Mouse (Mus musculus) heart, adult 11 months (tissue): ENCODE results near the gene Serpina10.
"Not testable (repeated sequence)": the region's sequence is repeated elsewhere in the genome, so short reads cannot be mapped to it uniquely, and the experiment has no call there.

Source experiments
- DNase-seq: peaks from one replicate; pipeline ENCODE4 v3.0.0; 2022

Gene Serpina10

DNA sequence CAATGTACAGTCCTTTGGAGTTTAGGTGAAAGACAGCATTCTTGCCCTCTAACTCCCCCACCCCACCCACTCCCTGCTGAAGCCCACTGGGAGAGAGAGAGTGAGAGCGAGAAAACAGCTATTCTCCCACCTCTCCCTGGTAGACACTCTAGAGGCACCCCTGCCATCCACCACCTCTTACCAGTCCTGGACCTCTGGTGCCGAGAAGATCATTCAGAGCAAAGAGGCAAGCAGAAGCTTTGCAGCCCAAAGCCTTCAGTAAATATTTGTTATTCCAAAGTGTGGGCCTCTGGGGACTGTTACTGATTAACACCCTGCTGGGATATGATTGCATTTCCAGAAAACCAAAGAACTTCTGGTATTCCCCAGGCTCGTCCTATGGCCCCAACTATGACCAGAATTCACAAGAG lies at the start of gene Serpina10:
TSS of gene Serpina10 (minus strand) at position 242 of the 410 bp plus-strand sequence.
- no peak for DNase-seq

DNA sequence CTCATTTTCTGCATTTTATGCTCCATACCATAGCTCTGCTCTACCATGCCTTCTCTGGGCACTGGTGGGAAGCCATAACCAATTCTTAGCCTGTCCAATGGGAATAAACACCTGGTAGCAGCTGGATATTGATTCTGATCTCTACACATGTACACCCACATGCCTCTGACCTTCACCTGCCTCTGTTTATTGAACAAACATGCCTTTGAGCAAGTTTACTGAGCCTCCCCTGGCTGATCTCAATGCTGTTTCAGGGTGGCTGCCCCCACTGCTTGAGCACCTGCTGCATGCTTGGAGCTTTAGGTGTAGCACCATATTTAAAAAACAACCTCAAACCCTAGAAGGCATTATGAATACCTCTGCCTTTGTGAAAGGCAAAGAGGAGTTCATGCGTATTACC lies 48.6 kb upstream of the Serpina10 start:
- DNase-seq, result not testable (repeated sequence)

DNA sequence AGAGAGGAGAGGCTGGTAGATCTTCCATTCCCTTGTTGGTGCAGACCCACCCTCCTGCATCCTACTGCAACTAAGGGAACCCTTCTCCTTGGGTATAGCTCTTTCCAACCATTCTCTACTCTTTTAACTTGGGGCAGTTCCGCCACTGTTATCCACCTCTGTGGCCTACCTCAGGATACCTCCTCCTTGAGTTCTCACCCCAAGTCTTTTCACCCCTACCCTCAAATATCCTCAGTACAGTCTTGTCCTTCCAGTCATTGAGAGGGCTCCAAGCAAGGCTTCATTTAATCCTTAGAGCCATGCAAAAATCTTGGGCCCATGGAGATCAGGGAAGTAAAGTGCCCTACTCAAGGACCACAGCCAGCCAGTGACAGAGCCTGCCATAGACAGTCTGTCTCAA lies 44.8 kb upstream of the Serpina10 start, which contains the start of gene Serpina16:
TSS of gene Serpina16 (minus strand) at position 101 of the 400 bp plus-strand sequence.
- no peak for DNase-seq

DNA sequence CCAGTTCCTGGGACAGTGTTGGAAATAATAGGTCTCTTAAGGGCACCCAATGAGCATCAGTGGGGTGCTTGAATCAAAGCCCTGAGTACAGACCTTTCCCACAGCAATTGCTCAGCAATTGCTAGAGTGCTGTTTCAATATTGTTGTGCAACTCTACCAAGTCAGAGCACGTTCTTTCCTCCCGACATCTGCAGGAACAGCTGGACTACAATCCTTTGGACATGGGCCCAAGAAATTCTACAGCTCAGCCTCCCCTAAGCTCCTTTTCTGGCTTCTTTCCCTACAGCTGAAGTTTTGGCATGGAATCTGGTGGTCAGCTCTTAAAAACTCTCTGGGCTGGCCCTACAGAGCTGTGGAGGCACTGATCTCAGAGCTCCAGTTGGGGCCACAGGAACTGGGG lies 41.9 kb upstream of the Serpina10 start:
- peak; percentile 97 for DNase-seq

DNA sequence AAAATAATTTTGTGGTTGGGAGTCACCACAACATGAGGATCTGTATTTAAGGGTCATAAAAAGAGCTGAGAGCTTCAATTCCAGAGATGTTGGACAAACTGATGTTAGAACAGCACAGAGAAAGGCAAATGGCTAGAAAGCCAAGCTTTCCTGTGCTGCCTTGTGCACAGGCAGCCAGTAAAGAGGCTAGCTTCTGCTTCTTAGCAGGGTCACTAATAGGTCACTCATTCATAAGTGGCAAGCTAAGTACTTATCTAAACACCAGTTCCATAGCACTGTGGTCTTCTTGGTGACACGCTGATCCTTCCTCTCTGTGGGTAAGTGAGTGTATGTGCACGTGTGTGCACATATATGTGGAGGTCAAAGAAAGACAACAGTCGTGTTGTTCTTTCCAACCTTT lies 40.2 kb upstream of the Serpina10 start:
- DNase-seq, result no peak

DNA sequence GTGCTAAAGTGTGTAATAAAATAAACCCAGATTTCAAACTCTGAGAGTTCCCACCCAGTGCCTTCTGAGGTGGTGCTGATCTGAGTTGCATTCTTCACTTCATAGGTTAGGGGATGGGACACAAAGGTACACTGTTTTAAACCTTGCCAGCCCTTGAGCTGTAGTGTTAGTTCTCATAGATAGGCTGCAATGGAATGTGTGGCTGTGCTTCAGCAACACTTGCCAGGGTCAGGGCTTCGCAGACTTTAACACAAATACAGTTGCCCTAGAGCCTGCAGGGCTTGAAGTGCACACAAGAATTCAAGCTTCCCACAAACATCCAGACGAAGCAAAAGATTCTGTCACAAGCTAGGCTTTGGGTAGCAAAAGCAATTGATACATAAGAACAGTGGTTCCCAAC lies 39.7 kb upstream of the Serpina10 start:
- DNase-seq, result no peak

DNA sequence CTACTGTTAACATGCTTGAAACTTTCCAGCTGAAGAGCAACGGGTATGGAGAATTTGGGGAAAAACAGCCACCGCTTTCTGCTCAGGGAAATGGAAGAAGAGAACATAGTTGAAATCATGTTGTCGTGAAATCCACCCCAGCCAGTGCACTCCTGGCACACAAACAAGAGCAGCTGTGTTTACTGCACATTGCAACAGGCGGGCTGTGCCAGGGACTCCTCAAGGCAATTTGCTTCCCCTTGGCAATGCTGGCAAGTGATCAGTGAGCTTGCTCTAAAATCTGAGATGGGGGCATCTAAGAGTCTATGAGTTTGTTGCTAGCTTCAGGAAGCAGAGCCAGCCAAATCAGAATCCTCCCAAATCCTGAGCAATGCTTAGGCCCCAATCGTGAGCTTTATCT lies 39.1 kb upstream of the Serpina10 start:
- DNase-seq, result peak; percentile 87

DNA sequence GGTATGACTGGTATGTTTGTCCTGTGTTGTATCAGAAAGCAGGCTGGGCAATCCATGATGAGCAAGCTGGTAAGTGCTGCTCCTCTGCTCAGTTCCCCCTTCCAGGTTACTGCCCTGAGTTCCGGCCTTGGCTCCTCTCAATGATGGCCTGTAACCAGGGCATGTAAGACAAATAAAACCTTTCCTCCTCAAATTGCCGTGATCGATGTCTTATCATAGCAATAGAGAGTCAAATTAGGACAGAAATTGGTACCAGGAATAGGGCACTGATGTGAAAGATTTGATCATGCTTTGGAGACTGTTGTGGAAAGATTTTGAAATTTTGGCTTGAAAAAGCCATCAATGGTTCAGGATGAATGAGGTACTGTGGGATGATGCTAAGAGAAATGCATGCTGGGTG lies 34.0 kb upstream of the Serpina10 start:
- peak; percentile 42 for DNase-seq

DNA sequence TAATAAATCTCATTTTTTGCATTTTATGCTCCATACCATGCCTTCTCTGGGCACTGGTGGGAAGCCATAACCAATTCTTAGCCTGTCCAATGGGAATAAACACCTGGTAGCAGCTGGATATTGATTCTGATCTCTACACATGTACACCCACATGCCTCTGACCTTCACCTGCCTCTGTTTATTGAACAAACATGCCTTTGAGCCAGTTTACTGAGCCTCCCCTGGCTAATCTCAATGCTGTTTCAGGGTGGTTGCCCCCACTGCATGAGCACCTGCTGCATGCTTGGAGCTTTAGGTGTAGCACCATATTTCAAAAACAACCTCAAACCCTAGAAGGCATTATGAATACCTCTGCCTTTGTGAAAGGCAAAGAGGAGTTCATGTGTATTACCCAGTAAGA lies 30.8 kb upstream of the Serpina10 start:
- DNase-seq, result peak; percentile 71

DNA sequence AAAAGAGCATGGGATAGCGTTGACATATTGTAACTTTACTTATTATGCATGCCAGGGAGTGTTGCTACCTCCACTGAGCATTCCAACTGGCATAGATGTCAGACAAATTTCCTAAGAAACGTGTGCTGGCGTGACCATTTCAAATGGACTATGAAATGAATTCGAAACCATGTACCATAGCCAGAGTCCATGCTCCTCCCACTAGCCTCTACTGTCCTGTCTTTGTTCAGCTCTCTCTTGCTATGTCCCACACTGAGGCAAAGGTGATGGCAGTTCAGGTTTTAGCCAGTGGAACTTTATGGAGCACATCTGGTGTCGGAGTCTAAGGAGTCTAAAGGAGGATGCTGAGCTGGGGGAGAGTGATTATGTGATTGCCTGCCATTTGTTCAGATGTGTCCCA lies 28.8 kb upstream of the Serpina10 start:
- DNase-seq, result peak; percentile 67

DNA sequence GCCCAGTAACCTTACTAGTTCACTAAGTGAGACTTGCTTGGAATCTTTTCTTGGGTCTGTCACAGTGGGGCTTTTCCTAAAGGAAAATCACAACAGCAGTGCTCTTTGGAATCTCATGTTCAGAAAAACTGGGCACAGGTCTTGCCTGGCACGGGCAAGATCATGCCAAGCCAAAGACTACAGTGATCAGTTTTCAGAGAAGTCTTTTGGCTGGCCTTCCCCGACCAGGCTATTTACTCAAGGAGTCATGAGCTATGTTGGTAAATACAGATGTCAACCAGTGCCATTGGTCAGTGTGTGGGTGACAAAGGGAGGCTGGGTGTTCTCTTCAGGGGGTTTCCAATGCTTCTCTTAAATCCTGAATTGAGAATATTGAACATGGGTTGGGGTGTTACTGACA lies 27.9 kb upstream of the Serpina10 start:
- DNase-seq, result peak; percentile 55

DNA sequence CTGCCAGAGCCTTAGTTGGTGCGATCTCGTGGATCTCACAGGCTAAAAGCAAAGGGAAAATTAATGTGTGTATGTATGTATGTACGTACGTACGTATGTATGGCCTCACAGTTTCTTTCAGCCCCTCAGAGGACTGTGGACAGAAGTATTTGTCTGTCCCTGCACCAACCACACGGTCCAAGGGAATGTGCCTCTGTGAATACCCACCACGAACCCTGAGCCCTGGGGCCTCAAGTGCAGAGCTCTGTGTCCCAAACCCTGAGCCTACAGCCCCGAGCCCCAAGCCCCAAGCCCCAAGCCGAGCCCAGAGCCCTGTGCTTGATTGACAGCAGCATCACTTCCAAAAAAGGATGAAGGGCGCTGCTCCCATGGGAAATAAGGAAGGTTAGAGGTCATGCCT lies 26.7 kb upstream of the Serpina10 start:
- DNase-seq, result peak; percentile 75

DNA sequence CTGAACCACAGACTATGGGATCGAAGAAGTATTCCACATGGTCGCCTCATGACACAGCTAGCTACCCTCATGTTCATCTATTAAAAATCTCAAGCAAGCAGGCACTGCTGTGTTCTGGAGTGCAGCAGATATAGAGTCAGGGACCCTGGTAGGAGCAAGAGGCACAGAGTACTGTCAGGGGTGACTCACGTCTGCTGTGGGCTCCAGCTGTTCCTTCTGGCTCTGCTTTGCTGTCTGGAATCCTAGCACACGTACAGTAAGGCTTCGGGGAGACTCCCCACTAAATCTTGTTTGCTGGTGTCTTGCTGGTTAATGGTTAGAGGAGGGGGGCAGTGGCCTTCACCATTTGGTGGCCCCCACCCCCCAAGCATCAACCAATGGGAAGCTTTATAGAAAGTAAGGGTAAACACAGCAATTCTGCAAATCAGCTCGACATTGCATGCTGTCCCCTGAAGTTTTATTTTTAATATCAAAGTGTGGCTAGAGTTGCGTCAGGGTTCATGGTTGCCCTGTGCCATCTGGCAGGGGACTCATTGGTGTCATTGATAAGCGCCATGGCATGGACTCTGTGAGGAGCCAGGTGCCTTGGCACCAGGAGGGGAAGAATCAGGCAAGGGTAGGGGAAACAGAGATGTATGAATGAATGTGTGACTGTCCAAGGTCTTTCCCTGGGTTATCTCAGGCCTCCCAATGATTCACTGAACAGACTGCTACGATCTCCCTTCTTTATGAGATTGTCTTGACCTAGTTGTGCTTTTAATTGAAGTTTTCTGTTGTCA lies 25.8 kb upstream of the Serpina10 start, which contains the start of gene Serpina6:
TSS of gene Serpina6 (minus strand) at position 365 of the 779 bp plus-strand sequence.
- DNase-seq, result peak; percentile 89

DNA sequence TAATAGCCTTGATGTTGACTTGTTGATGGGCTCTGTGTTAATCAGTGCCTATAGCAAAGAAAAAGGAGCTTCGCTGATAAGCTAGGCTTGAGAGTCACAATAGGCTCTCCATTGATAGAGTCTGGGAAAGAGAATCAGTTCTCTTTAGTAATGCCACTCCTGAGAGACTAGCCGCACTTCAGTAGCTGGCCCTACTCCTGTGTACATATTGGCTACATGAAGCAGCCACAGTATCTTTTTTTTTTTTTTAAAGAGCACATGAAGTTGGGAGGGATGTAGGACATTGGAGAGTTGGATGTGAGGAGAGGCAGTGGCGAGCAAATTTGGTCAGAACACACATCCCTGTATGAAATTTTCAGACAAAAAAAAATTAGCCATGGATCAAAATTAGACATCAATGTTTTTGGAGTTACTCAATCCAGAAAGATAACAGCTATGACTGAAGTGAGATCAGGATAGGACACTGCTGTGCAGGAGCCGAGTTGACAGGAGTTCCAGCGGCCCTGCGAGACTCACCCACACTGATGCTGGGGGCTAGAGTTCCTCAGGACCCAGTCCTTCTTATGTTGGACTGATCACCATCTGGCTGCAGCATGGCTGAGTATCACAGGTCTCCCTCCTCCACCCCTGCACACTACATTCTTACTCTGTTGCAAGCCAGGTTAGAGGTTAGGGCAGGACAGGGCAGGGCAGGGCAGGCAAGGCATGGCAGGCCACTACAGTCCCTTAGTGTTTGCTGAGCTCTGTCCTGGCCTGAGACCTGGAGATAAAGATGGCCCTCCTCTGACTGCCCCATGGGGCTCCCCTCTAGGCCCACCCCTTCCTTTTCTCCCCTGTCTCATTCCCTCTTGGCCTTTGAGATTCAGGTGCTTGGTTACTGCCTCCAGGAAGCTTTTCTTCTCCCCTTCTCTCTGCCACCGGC lies 24.1 kb upstream of the Serpina10 start:
- DNase-seq, result peak; percentile 77

DNA sequence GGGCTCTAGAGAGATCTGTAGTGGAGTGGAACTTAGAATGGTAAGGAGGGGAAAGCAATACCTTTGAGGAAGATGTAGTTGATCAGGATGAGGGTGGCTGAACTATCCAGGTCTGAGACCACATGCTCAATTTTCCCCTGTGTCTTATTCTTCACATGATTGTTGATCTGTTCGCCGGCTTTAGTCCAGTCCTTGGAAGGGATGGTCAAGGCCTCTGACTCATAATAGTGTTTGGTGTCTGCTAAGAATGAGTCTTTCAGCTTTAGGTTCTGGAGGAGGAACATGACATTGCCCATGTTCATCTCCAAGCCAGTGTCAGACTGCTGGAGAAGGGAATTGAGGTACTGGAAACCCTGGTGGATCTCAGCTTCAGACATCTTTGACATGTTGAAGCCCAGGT lies 22.6 kb upstream of the Serpina10 start:
- peak; percentile 34 for DNase-seq

DNA sequence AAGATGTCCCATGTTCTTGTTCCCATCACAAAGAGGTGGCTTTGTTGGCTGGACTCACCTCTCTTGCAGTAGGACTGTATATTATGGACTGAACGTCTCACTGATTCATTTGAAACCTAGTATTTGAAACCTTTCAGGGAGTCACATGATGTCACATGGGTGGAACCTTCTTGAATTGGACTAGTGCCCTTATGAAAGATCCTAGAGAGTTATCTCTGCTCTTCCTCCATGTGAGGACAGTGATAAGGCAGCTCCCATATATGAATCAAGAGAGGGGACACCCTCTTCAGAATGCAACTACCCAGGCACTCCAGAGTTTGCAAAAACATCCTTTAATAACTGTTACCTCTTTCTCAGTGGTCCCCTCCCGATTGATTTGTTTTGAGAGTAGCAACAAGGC lies 15.1 kb upstream of the Serpina10 start:
- DNase-seq, result no peak

DNA sequence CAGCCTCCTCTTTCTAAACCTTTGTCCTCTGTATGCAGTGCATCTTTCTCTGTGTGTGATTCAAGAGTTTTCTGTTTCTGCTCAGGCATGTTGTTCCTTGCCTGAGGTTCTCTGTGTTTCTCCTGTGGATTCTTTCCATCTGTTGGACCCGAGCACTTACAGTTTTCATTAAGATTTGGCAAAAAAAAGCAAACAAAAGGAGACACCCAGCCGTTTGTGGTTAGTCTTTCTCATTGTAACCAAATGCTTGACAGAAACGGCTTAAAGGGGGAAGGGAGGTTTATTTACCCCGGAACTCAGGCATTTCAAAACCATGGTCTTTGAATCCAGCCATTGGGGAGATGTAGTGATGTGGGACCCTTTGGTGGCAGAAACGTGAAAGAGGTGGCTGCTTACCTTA lies 13.4 kb upstream of the Serpina10 start:
- no peak for DNase-seq

DNA sequence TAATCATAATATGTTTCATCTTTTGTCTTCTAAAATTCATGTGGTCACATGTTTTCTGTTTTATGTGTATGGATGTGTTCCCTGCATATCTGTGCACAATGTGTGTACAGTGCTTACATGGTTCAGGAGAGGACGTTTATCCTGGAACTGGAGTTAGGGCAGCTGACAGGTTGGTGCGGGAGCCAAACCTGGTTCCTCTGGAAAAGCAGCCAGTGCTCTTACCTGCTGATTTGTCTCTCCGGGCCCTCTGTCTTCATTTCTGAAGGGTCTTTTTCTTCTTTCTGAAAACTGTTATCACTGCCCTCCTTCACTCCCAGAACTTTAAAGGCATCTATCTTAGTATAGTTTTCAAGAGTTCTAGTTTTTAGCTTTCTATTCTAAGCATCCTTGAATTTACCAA lies 12.6 kb upstream of the Serpina10 start:
- no peak for DNase-seq

DNA sequence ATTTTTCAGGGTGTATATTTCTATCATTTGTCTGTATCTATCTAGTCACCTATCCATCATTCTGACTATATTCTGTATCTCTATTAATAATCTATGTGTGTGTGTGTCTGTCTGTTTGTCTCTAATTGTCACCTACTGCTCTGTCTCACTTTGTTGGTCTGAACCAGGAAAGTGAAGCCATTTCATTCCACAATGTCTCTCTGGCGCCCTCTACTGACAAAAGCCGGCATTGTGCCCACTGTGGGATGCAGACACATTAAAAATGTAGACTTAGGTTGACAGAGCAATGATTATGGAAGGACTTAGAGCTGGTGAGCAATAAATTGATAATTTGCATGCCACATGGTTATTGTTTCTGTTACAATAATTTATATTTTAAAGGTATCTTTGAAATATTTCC lies 12.1 kb upstream of the Serpina10 start:
- no peak for DNase-seq

DNA sequence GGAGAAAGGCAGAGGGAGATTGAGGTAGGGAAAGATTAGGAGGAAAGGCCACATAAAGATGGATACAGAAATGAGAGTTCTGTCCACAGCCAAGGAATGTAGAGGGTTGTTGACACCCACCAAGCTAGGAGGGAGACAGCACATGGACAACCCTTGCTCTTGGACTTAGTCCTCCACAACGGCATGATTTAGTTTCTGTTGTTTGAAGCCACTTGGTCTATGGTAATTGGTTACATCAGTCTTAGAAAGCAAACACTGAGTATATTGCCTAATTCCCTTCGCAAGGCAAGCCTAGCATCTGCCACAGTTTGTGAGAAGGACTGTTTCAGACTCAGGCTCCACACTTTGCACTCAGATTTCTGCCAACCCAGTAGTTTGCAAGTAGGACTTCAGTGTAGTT lies 4.6 kb upstream of the Serpina10 start:
- DNase-seq, result no peak

DNA sequence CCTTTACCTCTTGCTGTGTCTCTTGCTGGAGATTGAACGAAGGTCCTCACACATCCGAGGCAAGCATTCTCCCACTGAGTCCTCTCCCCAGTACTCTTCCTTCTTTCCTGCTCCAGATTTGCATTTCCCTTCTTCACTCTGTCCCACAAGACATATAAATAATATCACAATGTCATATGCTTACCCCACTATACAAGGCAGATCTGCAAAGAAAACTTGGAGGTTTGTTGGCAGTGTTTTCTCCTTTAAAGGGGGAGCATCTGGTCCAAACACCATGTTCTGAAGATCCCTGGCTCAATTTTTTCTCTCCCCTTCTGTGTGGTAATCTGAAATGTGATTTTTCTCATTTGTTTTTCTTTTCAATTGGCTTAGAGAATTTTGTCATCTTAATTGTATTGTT lies 3.2 kb upstream of the Serpina10 start:
- no peak for DNase-seq

DNA sequence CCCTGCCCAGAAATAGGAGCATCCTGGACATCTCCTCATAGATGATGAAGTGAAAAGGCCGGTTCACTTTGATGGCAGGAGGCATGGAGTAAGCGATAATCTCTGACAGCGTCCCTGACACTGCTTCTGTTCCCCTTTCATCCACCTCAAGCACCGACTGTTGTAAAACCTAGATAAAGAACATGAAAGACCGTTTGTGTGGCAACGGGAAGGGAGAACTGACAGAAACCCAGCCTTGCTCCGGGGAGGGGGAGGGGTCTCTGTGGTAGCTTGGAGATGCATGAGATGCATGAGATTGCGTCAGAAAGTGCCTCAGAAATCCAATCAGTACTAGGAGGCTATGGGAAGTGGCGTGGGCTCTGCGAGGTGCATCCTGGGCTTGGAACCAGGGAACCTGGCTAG lies 14.4 kb downstream of the Serpina10 start:
- peak; percentile 63 for DNase-seq

DNA sequence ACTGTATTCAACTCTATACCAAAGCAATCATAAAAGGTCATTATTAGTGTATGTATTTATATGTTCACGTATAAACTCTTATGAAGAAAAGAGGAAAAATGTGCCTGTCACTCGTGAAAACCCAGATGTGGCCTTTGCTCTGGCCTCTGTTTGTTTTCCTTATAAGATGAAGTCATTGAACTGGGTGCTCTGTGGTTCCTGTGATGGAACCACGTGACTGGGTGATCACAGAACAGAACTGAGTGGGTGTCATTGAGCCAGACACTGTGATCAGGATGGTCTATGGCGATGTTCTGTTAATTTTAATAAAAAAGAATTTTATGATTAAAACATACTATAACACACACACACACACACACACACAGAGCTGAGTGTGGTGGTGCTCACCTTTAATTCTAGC lies 15.5 kb downstream of the Serpina10 start:
- no peak for DNase-seq

DNA sequence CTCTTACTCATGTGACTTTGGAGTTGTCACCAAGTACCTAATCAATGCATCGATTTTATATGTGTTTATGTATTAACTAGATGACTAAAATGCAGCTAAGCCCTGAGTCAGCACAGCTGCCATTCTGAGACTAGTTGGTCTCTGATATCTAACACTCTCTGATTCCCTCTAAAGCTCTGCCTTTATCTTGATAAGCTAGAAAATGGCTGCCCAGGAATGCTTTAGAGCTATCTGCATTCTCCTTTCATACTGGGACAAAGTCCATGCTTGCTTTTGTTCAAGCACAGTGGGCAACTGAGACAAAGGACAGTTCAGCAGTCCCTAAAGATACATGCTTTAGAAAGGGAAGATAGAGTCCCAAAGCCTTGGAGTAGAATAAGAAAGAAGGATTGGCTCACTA lies 16.1 kb downstream of the Serpina10 start:
- no peak for DNase-seq
